Comparison of ENCODE assay signal across 28 mouse cellular contexts in the genomic region with DNA sequence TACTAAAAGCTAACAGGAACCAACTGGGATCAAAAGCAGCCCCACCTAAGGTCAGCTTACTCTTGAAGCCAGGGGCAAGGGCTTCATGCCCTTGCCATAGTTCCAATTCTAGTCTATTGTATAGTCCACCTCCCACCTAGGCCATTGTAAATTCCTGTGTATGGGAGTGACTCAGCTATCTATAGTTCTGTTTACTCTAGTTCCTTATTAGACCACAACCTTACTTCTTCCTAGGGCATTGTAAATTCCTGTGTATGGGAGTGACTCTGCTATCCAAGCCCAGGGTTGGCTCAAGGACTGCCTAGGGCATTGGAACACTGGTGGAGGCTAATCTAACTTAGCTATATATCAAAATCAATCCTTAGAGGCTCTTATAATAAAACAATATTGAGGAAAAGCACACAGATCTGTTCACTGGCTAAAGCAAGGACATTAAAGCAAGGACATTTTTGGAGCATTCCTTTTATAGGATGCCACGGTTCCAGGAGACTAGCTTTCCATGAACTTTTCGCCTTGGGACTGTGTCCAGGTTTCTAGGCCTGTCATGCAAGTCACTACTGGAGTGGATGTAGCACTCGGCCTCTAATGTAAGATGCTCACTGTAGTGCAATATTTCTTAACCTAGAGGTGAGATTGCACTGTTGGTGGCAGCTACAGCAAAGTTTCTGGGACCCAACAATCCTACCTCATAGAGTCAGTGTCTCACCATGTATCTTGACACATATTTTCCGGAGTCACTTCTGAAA.
A peak's percentile ranks its signal among the peaks of the same experiment; 100 is the strongest.
DNase-seq lines count a peak whose midpoint lies in the region; ATAC-seq and TF ChIP-seq lines count a peak whose summit lies in the region.
"Had no signal": no experiment of that assay in that cellular context is flagged by ENCODE, and none has a peak within 500 bp of the region (broad histone marks: within the 10 kb centered on the region; RNA-seq: fewer than 3 reads in every experiment).

No protein-coding gene starts in this region.

- peak; percentile 77; the same call in 1 of the 2 replicates for ATAC-seq in intestine, embryonic 14.5 days (replicated peaks; ENCODE audit: low FRiP score, low TSS enrichment, low read depth)
- peak; percentile 80 for ATAC-seq in intestine, postnatal 0 days
- ATAC-seq: forebrain, embryonic 14.5 days; forebrain, postnatal 0 days; hindbrain, postnatal 0 days; inflammation-experienced regulatory T-cells, adult 6 months had no signal

- no peak overlapping the region for H3K4me3 ChIP-seq in intestine, embryonic 14.5 days (ENCODE audit: low read depth, low read length)
- no peak overlapping the region for H3K4me3 ChIP-seq in intestine, postnatal 0 days (ENCODE audit: low read depth, low read length)
- H3K4me3 ChIP-seq: embryonic facial prominence, embryonic 12.5 days; embryonic facial prominence, embryonic 15.5 days; gastrocnemius, adult 2 months; heart, embryonic 12.5 days; heart, embryonic 15.5 days had no signal

- TF ChIP-seq CTCF in intestine, postnatal 0 days (IDR thresholded peaks at IDR 0.05; ENCODE audit: low read depth): no peak

- no peaks in the 10 kb centered on the region for H3K4me1 ChIP-seq in intestine, embryonic 14.5 days (replicated peaks; ENCODE audit: control insufficient read depth, insufficient read depth, low read length)
- no peaks in the 10 kb centered on the region for H3K4me1 ChIP-seq in intestine, postnatal 0 days (replicated peaks; ENCODE audit: control insufficient read depth, insufficient read depth, low read length)
- H3K4me1 ChIP-seq: embryonic facial prominence, embryonic 12.5 days; embryonic facial prominence, embryonic 15.5 days; heart, embryonic 12.5 days; heart, embryonic 15.5 days had no signal

- H3K9ac ChIP-seq in intestine, embryonic 14.5 days (ENCODE audit: low read length): no peak overlapping the region
- H3K9ac ChIP-seq in intestine, postnatal 0 days (ENCODE audit: low read depth, low read length): no peak overlapping the region
- H3K9ac ChIP-seq: embryonic facial prominence, embryonic 12.5 days; embryonic facial prominence, embryonic 15.5 days; forebrain, postnatal 0 days; heart, embryonic 12.5 days; heart, embryonic 15.5 days; hindbrain, embryonic 14.5 days had no signal

- no peak overlapping the region for H3K4me2 ChIP-seq in intestine, embryonic 14.5 days (ENCODE audit: low read length)
- H3K4me2 ChIP-seq in intestine, postnatal 0 days (replicated peaks; ENCODE audit: low read depth): no peak overlapping the region
- H3K4me2 ChIP-seq: embryonic facial prominence, embryonic 12.5 days; embryonic facial prominence, embryonic 15.5 days; heart, embryonic 12.5 days; heart, embryonic 15.5 days; hindbrain, embryonic 14.5 days had no signal

- peak; percentile 12 for DNase-seq in adrenal gland, adult 8-10 months
- no peak for DNase-seq in adrenal gland, postnatal 4 days (ENCODE audit: low spot score in 2 of 2)
- peak; percentile 79 for DNase-seq in ES-CJ7 (ENCODE audit: low read depth, low spot score)
- DNase-seq in intestine, embryonic 14.5 days (ENCODE audit: low spot score): no peak
- DNase-seq in kidney, adult 8-10 months: no peak
- DNase-seq in cerebellum, postnatal 10 days: no peak
- DNase-seq in gastrocnemius, postnatal 25 days: no peak
- DNase-seq: B cell, adult 2 months; cerebellum, adult 18-20 months; cerebellum, adult 9-10 months; cerebellum, postnatal 25 days; forebrain, postnatal 0 days; gastrocnemius, adult 2 months; gastrocnemius, postnatal 14 days; heart, adult 18-20 months; heart, postnatal 10 days; heart, postnatal 4 days; kidney, adult 9 months had no signal

- no peaks in the 10 kb centered on the region for H3K36me3 ChIP-seq in intestine, embryonic 14.5 days (ENCODE audit: control insufficient read depth, insufficient read depth, low read length)
- H3K36me3 ChIP-seq in intestine, postnatal 0 days (ENCODE audit: control insufficient read depth, insufficient read depth): no peaks in the 10 kb centered on the region
- H3K36me3 ChIP-seq: embryonic facial prominence, embryonic 12.5 days; embryonic facial prominence, embryonic 15.5 days; heart, embryonic 12.5 days; heart, embryonic 15.5 days had no signal

- no peaks in the 10 kb centered on the region for H3K9me3 ChIP-seq in intestine, embryonic 14.5 days (ENCODE audit: control insufficient read depth, low read length)
- H3K9me3 ChIP-seq in intestine, postnatal 0 days (ENCODE audit: control insufficient read depth): no peaks in the 10 kb centered on the region
- H3K9me3 ChIP-seq: embryonic facial prominence, embryonic 12.5 days; embryonic facial prominence, embryonic 15.5 days; heart, embryonic 12.5 days; heart, embryonic 15.5 days had no signal

- 80% methylated on average over 4 of the region's 4 CpGs for WGBS in intestine, embryonic 14.5 days
- WGBS in intestine, postnatal 0 days: 68% methylated on average over 4 of the region's 4 CpGs

- no peaks in the 10 kb centered on the region for H3K27me3 ChIP-seq in intestine, embryonic 14.5 days (replicated peaks; ENCODE audit: control insufficient read depth, insufficient read depth, low read length)
- H3K27me3 ChIP-seq in intestine, postnatal 0 days (replicated peaks; ENCODE audit: control insufficient read depth, insufficient read depth, low read length): no peaks in the 10 kb centered on the region
- H3K27me3 ChIP-seq: CH12.LX; embryonic facial prominence, embryonic 12.5 days; embryonic facial prominence, embryonic 15.5 days; heart, embryonic 12.5 days; heart, embryonic 15.5 days had no signal

- no peak overlapping the region for H3K27ac ChIP-seq in intestine, embryonic 14.5 days (ENCODE audit: low read depth)
- H3K27ac ChIP-seq in intestine, postnatal 0 days (ENCODE audit: low read depth, low read length): no peak overlapping the region
- H3K27ac ChIP-seq: embryonic facial prominence, embryonic 12.5 days; embryonic facial prominence, embryonic 15.5 days; gastrocnemius, adult 2 months; heart, embryonic 15.5 days; hindbrain, embryonic 14.5 days; hindbrain, postnatal 0 days had no signal

Comparison
In these comparisons a context has a peak if more than half of its experiments do, and no peak if none do; other contexts are left out.
1. DNase-seq: peak in adrenal gland, adult 8-10 months (single experiment) and ES-CJ7 (single experiment); none in adrenal gland, postnatal 4 days (0 of 2), intestine, embryonic 14.5 days (single experiment), kidney, adult 8-10 months (0 of 2), cerebellum, postnatal 10 days (0 of 2) and gastrocnemius, postnatal 25 days (single experiment).